Mouse (Mus musculus) adrenal gland (tissue): ENCODE measurements around the gene Nhsl1.

Experiments
- intact Hi-C: fragments of 180-260 bp; cut with DNase I; formaldehyde crosslinking; loops from one replicate; pipeline ENCODE4 v1.15.1; 2025
- long read RNA-seq, 2 experiments: library from polyadenylated mRNA; unstranded; transcript quantifications; one replicate each; pipeline ENCODE4 v2.0.0; 2020; ENCODE audit warnings: borderline replicate concordance in 1 of 2; ENCODE audit not compliant: insufficient replicate concordance in 1 of 2

Nhsl1 gene
- long read RNA-seq, experiment 1, partial matches to known transcripts, result 1 of 1 reads
- long read RNA-seq, experiment 1, other reads (novel, unspliced or antisense), result 0 of 1 reads
- long read RNA-seq, experiment 2, partial matches to known transcripts, result 0 of 1 reads
- long read RNA-seq, experiment 2, other reads (novel, unspliced or antisense), result 1 of 1 reads

GRCm38 (mm10) chr10:18318916-18319481, at the start of gene Nhsl1:
Gene Nhsl1, plus strand, starts transcription at chr10:18318985.
- intact Hi-C loops, result loop anchor here (5.0 kb wide), 1 partner anchor 68 kb away; no protein-coding TSS in a partner anchor

GRCm38 (mm10) chr10:18276090-18276734, 42.6 kb upstream of the Nhsl1 start:
- intact Hi-C loops, result no loop called here

- intact Hi-C loops, result no loop called here
Observed at GRCm38 (mm10) chr10:18283991-18284390, 34.8 kb upstream of the Nhsl1 start.

- intact Hi-C loops, result no loop called here
Observed at GRCm38 (mm10) chr10:18289512-18289911, 29.3 kb upstream of the Nhsl1 start.

GRCm38 (mm10) chr10:18305106-18305505, 13.7 kb upstream of the Nhsl1 start:
- intact Hi-C loops, result no loop called here

GRCm38 (mm10) chr10:18315071-18315470, 3.7 kb upstream of the Nhsl1 start:
- intact Hi-C loops, result loop anchor here (5.0 kb wide), 1 partner anchor 72 kb away; no protein-coding TSS in a partner anchor

- intact Hi-C loops, result loop anchor here (5.0 kb wide), 1 partner anchor 70 kb away; no protein-coding TSS in a partner anchor
Observed at GRCm38 (mm10) chr10:18317521-18317920, 1.3 kb upstream of the Nhsl1 start.

GRCm38 (mm10) chr10:18317961-18318915, 547 bp upstream of the Nhsl1 start:
- intact Hi-C loops, result loop anchor here (5.0 kb wide), 1 partner anchor 69 kb away; no protein-coding TSS in a partner anchor

- intact Hi-C loops, result loop anchor here (5.0 kb wide), 1 partner anchor 68 kb away; no protein-coding TSS in a partner anchor
Observed at GRCm38 (mm10) chr10:18319691-18320090, 906 bp downstream of the Nhsl1 start.

GRCm38 (mm10) chr10:18321861-18322260, 3.1 kb downstream of the Nhsl1 start:
- intact Hi-C loops, result no loop called here

GRCm38 (mm10) chr10:18323701-18324100, 4.9 kb downstream of the Nhsl1 start:
- intact Hi-C loops, result no loop called here

GRCm38 (mm10) chr10:18328331-18328908, 9.6 kb downstream of the Nhsl1 start:
- intact Hi-C loops, result no loop called here

GRCm38 (mm10) chr10:18329096-18330038, 10.6 kb downstream of the Nhsl1 start:
- intact Hi-C loops, result no loop called here

GRCm38 (mm10) chr10:18330445-18330844, 11.7 kb downstream of the Nhsl1 start:
- intact Hi-C loops, result no loop called here

- intact Hi-C loops, result no loop called here
Observed at GRCm38 (mm10) chr10:18333575-18333974, 14.8 kb downstream of the Nhsl1 start.

GRCm38 (mm10) chr10:18334176-18334575, 15.4 kb downstream of the Nhsl1 start:
- intact Hi-C loops, result no loop called here

GRCm38 (mm10) chr10:18334734-18335133, 15.9 kb downstream of the Nhsl1 start:
- intact Hi-C loops, result no loop called here

- intact Hi-C loops, result no loop called here
Observed at GRCm38 (mm10) chr10:18337725-18338124, 18.9 kb downstream of the Nhsl1 start.

- intact Hi-C loops, result no loop called here
Observed at GRCm38 (mm10) chr10:18339386-18339785, 20.6 kb downstream of the Nhsl1 start.

- intact Hi-C loops, result no loop called here
Observed at GRCm38 (mm10) chr10:18340930-18341329, 22.1 kb downstream of the Nhsl1 start.
